Mouse (Mus musculus) liver, embryonic 12.5 days (tissue): ENCODE data around the gene Necab2. TPM values are rescaled to one million over a fixed set of nuclear protein-coding genes. Genes with fewer than 3 reads are reported as not detected.

Experiments
- ATAC-seq: fragments of 200-750 bp; cut with Nextera tagmentation; 2 replicates; pipeline ENCODE4 v1.8.0; 2017; ENCODE audit warnings: moderate number of reproducible peaks, mild to moderate bottlenecking, moderate library complexity
- H3K27ac ChIP-seq: fragments of 300-500 bp; sonication (generic); 2 replicates; pipeline ENCODE4 v1.5.1; 2016; ENCODE audit warnings: mild to moderate bottlenecking
- H3K27me3 ChIP-seq: fragments of 300-500 bp; sonication (generic); replicated peaks from 2 replicates; pipeline ENCODE4 v1.6.1; 2016; ENCODE audit warnings: mild to moderate bottlenecking, moderate library complexity
- H3K36me3 ChIP-seq: fragments of 300-500 bp; sonication (generic); 2 replicates; pipeline ENCODE4 v1.6.1; 2016; ENCODE audit warnings: mild to moderate bottlenecking, moderate library complexity
- H3K4me1 ChIP-seq: fragments of 300-500 bp; sonication (generic); 2 replicates; pipeline ENCODE4 v1.6.1; 2016
- H3K4me2 ChIP-seq: fragments of 300-500 bp; sonication (generic); 2 replicates; pipeline ENCODE4 v1.6.1; 2016; ENCODE audit warnings: mild to moderate bottlenecking, moderate library complexity
- H3K4me3 ChIP-seq: fragments of 300-500 bp; sonication (generic); 2 replicates; pipeline ENCODE4 v1.5.1; 2016; ENCODE audit warnings: mild to moderate bottlenecking, moderate library complexity
- H3K9ac ChIP-seq: fragments of 300-500 bp; sonication (generic); 2 replicates; pipeline ENCODE4 v1.6.1; 2016; ENCODE audit warnings: mild to moderate bottlenecking, moderate library complexity
- H3K9me3 ChIP-seq: fragments of 300-500 bp; sonication (generic); replicated peaks from 2 replicates; pipeline ENCODE4 v1.6.1; 2016; ENCODE audit warnings: mild to moderate bottlenecking, moderate library complexity
- WGBS: fragments of 180-500 bp; shearing (Covaris S2); methylation state at CpG from one replicate; pipeline ENCODE4 v1.1.7; 2016; ENCODE audit not compliant: insufficient replicate concordance; 5-methylcytosine and 5-hydroxymethylcytosine counted together
- polyA plus RNA-seq: library from polyadenylated mRNA; unstranded; fragments of >200 nt; fragmentation: Nextera tagmentation; extraction: Ambion mirVana; gene quantifications from 2 replicates; pipeline ENCODE4 v1.2.1, GENCODE M21; 2016

The Necab2 gene
- polyA plus RNA-seq, 1 experiment from 2014 or later: 0.25 TPM

DNA sequence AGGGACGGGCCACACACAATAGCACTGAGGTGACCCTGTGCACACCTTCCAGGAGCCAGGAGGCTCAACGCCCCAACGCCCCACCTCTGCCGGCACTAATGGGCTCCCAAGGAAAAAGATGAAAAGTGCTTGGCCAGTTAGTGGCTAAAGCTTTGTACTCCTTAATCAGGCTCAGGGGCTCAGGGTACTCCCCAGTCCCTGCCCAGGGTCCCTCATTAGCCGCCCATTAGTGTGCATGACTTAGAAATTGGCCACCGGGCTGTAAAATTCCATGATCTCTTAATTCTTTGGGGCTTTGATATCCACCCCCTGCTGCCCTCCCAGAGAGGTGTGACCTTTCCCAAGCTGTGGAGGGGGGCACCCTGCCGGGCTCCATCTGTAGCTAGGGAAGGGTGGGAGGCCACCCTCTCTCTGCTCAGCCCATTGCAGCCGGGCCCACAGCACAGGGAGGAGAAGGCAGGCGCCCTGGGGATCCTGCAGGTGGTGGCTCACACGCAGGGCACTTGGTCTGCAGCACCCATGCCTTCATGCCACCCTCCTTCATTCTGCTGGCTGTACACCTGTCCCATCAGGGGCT is 56.8 kb downstream of the Necab2 start:
- ATAC-seq: no peak
- no peak overlapping the region for H3K4me2 ChIP-seq
- H3K36me3 ChIP-seq: peaks cover 26% of the 10 kb centered on the region
- H3K9ac ChIP-seq: no peak overlapping the region
- no peaks in the 10 kb centered on the region for H3K9me3 ChIP-seq
- no peaks in the 10 kb centered on the region for H3K4me1 ChIP-seq
- H3K27ac ChIP-seq: no peak overlapping the region
- no peak overlapping the region for H3K4me3 ChIP-seq
- H3K27me3 ChIP-seq: peaks cover 32% of the 10 kb centered on the region
- 61% methylated on average over 10 of the region's 10 CpGs for WGBS

GRCm38 (mm10) chr8:119505488-119505887 is 59.0 kb downstream of the Necab2 start:
- H3K27ac ChIP-seq: no peak overlapping the region
- H3K9ac ChIP-seq: no peak overlapping the region
- no peak overlapping the region for H3K4me2 ChIP-seq
- no peaks in the 10 kb centered on the region for H3K4me1 ChIP-seq
- H3K27me3 ChIP-seq: peaks cover 30% of the 10 kb centered on the region
- H3K9me3 ChIP-seq: no peaks in the 10 kb centered on the region
- H3K4me3 ChIP-seq: no peak overlapping the region
- peaks cover 48% of the 10 kb centered on the region for H3K36me3 ChIP-seq
- WGBS: 37% methylated on average over 9 of the region's 9 CpGs
- ATAC-seq: no peak

- H3K36me3 ChIP-seq: peaks cover 54% of the 10 kb centered on the region
- no peaks in the 10 kb centered on the region for H3K4me1 ChIP-seq
- H3K4me3 ChIP-seq: no peak overlapping the region
- no peak overlapping the region for H3K4me2 ChIP-seq
- 50% methylated on average over 8 of the region's 8 CpGs for WGBS
- no peak for ATAC-seq
- H3K27me3 ChIP-seq: peaks cover 24% of the 10 kb centered on the region
- H3K27ac ChIP-seq: no peak overlapping the region
- no peaks in the 10 kb centered on the region for H3K9me3 ChIP-seq
- H3K9ac ChIP-seq: no peak overlapping the region
These were observed 59.6 kb downstream of the Necab2 start for GRCm38 (mm10) chr8:119506106-119506505.

DNA sequence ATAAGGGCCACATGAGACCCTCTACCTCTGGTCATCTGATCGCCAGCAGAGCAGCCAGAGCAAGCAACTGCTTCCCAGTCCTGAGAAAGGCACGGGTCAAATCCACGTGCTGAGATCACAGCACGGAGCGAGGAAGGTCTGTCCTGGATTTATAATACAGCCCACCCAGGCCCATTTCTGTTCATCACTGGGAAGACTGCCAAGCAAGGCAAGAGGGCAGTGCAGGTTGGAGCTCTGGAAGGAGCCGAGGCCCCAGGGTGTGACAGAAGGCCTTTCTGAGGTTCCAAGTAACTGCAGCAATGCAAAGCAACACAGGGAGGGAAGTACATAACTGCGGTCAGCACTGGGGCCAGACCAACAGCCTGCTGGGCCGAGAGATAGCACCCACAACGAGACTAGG is 64.0 kb downstream of the Necab2 start:
- Histone ChIP-seq H3K36me3 (peaks cover 97% of the 10 kb centered on the region), H3K9me3 (no peaks in the 10 kb centered on the region), H3K27ac (no peak overlapping the region), H3K9ac (no peak overlapping the region), H3K4me2 (no peak overlapping the region), H3K4me1 (peaks cover 8% of the 10 kb centered on the region), H3K27me3 (no peaks in the 10 kb centered on the region), H3K4me3 (no peak overlapping the region)
- no peak for ATAC-seq
- 84% methylated on average over 9 of the region's 9 CpGs for WGBS

GRCm38 (mm10) chr8:119511722-119512121 is 65.2 kb downstream of the Necab2 start:
- peaks cover 97% of the 10 kb centered on the region for H3K36me3 ChIP-seq
- WGBS: 67% methylated on average over 7 of the region's 7 CpGs

GRCm38 (mm10) chr8:119513405-119513804 is 66.9 kb downstream of the Necab2 start:
- no peak for ATAC-seq
- Histone ChIP-seq H3K36me3 (peaks cover 100% of the 10 kb centered on the region), H3K9ac (no peak overlapping the region), H3K4me1 (peaks cover 12% of the 10 kb centered on the region), H3K4me2 (no peak overlapping the region), H3K4me3 (no peak overlapping the region), H3K27ac (no peak overlapping the region), H3K27me3 (no peaks in the 10 kb centered on the region), H3K9me3 (no peaks in the 10 kb centered on the region)
- WGBS: 86% methylated on average over 4 of the region's 4 CpGs

More at GRCm38 (mm10) chr8:119511722-119512121, 65.2 kb downstream of the Necab2 start:
- ATAC-seq: peak; percentile 14; the same call in 1 of the 2 replicates
- Histone ChIP-seq H3K27ac (no peak overlapping the region), H3K9ac (no peak overlapping the region), H3K4me2 (no peak overlapping the region), H3K27me3 (no peaks in the 10 kb centered on the region), H3K9me3 (no peaks in the 10 kb centered on the region), H3K4me3 (no peak overlapping the region), H3K4me1 (peaks cover 12% of the 10 kb centered on the region)

DNA sequence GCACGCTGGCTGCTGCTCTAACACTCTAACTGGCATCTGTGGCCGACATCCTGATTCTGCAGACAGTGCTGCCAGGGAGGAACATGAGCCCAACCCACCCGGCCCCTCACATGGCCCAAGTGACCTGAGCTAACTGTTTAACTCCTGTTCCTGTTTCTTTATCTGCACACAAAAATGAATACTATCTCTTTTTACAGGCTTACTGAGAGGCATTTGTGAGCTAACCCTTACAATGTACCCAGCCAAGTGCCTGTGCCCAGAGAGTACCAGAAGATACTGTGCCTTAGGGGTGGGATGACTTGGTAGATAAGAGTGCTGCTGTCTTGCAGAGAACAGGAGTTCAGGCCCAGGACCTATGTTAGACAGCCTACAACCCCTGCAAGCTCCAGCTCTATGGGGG is 68.4 kb downstream of the Necab2 start:
- Histone ChIP-seq H3K27ac (0 out of 2 replicates have a peak overlapping the region, but pooled peaks have one; percentile 13), H3K36me3 (peaks cover 100% of the 10 kb centered on the region), H3K4me1 (peaks cover 12% of the 10 kb centered on the region), H3K4me2 (no peak overlapping the region), H3K4me3 (no peak overlapping the region), H3K9ac (no peak overlapping the region), H3K9me3 (no peaks in the 10 kb centered on the region), H3K27me3 (no peaks in the 10 kb centered on the region)
- ATAC-seq: peak; percentile 79
- WGBS: 46% methylated on average over 3 of the region's 3 CpGs

DNA sequence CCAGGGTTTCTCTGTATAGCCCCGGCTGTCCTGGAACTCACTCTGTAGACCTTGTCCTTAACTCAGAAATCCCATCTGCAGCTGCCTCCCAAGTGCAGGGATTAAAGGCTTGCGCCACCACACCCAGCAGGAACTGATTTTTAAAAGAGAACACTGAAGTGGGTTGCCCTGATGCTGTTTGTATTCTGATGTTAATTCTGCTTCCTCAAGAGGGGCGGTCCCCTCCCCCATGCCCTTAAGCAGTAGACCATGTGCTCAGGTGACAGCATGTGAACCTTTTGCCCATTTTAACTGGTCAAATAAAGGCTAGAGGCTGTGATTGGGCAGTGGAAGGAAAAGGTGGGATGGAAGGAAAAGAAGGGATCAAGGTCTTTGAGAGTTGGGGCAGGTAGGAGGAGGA is 69.2 kb downstream of the Necab2 start:
- Histone ChIP-seq H3K27ac (no peak overlapping the region), H3K4me3 (no peak overlapping the region), H3K27me3 (no peaks in the 10 kb centered on the region), H3K4me1 (peaks cover 12% of the 10 kb centered on the region), H3K9ac (no peak overlapping the region), H3K9me3 (no peaks in the 10 kb centered on the region), H3K4me2 (no peak overlapping the region), H3K36me3 (peaks cover 100% of the 10 kb centered on the region)
- 83% methylated on average over 3 of the region's 3 CpGs for WGBS
- no peak for ATAC-seq

DNA sequence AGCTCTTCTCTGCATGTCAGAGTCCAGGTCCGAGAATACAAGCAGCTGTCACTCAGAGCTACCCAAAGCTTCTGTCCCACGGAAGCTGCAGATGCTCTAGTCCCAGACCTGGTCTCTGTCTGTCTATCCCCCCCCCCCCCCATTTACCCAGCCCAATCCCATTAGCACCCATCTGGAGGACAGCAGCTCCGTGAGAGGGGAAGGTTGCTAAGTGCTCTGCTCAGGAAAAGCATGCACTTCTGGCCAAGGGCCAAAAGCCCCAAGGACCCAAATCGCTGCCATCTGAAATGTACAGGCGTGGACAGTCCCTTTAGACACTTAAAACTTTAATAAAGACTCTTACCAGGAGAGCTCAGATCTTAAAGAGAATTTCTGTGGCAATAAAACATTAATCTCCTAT is 70.2 kb downstream of the Necab2 start:
- WGBS: 85% methylated on average over 5 of the region's 5 CpGs
- no peak overlapping the region for H3K4me2 ChIP-seq
- H3K4me1 ChIP-seq: peaks cover 12% of the 10 kb centered on the region
- no peaks in the 10 kb centered on the region for H3K9me3 ChIP-seq
- H3K4me3 ChIP-seq: no peak overlapping the region
- no peak for ATAC-seq
- no peak overlapping the region for H3K27ac ChIP-seq
- H3K36me3 ChIP-seq: peaks cover 100% of the 10 kb centered on the region
- no peaks in the 10 kb centered on the region for H3K27me3 ChIP-seq
- H3K9ac ChIP-seq: no peak overlapping the region

DNA sequence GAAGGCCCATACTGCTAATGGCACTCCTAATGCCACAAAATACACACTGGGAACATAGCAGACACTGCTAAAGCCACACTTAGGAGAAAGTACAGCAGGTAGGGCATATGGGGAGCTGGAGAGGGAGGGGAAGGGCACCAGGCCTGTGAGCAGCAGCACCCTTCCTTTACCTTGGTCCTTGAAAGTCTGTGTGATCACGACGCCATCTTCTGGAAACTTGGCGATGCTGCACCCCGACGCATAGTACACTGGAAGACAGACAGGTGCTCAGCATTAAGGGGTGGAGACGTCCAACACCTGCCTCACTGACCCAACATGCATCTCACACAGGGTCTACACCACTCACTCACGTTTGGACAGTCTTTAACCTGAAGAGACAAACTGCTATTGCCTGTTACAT is 73.6 kb downstream of the Necab2 start:
- Histone ChIP-seq H3K9ac (no peak overlapping the region), H3K27ac (no peak overlapping the region), H3K4me2 (no peak overlapping the region), H3K9me3 (no peaks in the 10 kb centered on the region), H3K4me1 (peaks cover 6% of the 10 kb centered on the region), H3K27me3 (no peaks in the 10 kb centered on the region), H3K4me3 (no peak overlapping the region), H3K36me3 (peaks cover 100% of the 10 kb centered on the region)
- no peak for ATAC-seq
- WGBS: 79% methylated on average over 7 of the region's 7 CpGs

Other genes starting within 250 kb of the Necab2 start
- gene Hsbp1, start 102.2 kb upstream of the Necab2 start, polyA plus RNA-seq: 96.0 and 96.2 TPM in 2 replicates
- 11.7 TPM in 2 replicates for gene Mlycd, start 51.8 kb upstream of the Necab2 start, polyA plus RNA-seq
- 13.3 and 13.6 TPM in 2 replicates for gene Osgin1, start 12.6 kb upstream of the Necab2 start, polyA plus RNA-seq
- gene Slc38a8, start 55.0 kb downstream of the Necab2 start, polyA plus RNA-seq: not detected in 2 replicates
- 45.7 and 48.8 TPM in 2 replicates for gene Mbtps1, start 112.0 kb downstream of the Necab2 start, polyA plus RNA-seq
- 25.0 and 25.5 TPM in 2 replicates for gene Hsdl1, start 128.5 kb downstream of the Necab2 start, polyA plus RNA-seq
- 0.11 and 0.13 TPM in 2 replicates for gene Dnaaf1, start 128.5 kb downstream of the Necab2 start, polyA plus RNA-seq
- gene Taf1c, start 158.5 kb downstream of the Necab2 start, polyA plus RNA-seq: 10.2 and 10.7 TPM in 2 replicates
- gene Adad2, start 166.0 kb downstream of the Necab2 start, polyA plus RNA-seq: 0.08 TPM in 1 of 2 replicates, not detected in the other
- gene Kcng4, start 189.0 kb downstream of the Necab2 start, polyA plus RNA-seq: not detected in 2 replicates
- gene Wfdc1, start 219.6 kb downstream of the Necab2 start, polyA plus RNA-seq: 0.41 and 0.66 TPM in 2 replicates